Mouse (Mus musculus) MEL (cell line): Measurements from ENCODE around the gene Mrpl33. TPM values are rescaled to one million over a fixed set of nuclear protein-coding genes. Genes with fewer than 3 reads are reported as not detected.

ENCODE experiments used
- DNase-seq: peaks from one replicate; pipeline ENCODE4 v3.0.0; 2011; ENCODE audit warnings: low read depth, low spot score
- H3K27ac ChIP-seq: 2 replicates; pipeline ENCODE4 v1.5.1; 2012; ENCODE audit warnings: low read depth, mild to moderate bottlenecking, control low read depth, low read length, moderate library complexity; ENCODE audit not compliant: control insufficient read depth
- H3K27me3 ChIP-seq, 2 experiments: fragments of 150-350 bp in 1 of 2; sonication (generic) in 1 of 2; 2 replicates each; pipeline ENCODE4 v1.6.1; 2012; ENCODE audit warnings: low read length in 2 of 2, mild to moderate bottlenecking in 2 of 2, improper control_type of control experiment in 1 of 2, moderate library complexity in 1 of 2; ENCODE audit not compliant: insufficient read depth in 2 of 2, control insufficient read depth in 1 of 2
- H3K36me3 ChIP-seq, 2 experiments: 2 replicates each; pipeline ENCODE4 v1.6.1; 2012 to 2014; ENCODE audit warnings: low read length in 2 of 2, improper control_type of control experiment in 1 of 2, inconsistent platforms in 1 of 2, mild to moderate bottlenecking in 1 of 2; ENCODE audit not compliant: insufficient read depth in 2 of 2, control insufficient read depth in 1 of 2
- H3K4me1 ChIP-seq, 2 experiments: fragments of 150-350 bp in 1 of 2; sonication (generic) in 1 of 2; 2 replicates each; pipeline ENCODE4 v1.6.1; 2012; ENCODE audit warnings: low read length in 2 of 2, improper control_type of control experiment in 1 of 2, mild to moderate bottlenecking in 1 of 2; ENCODE audit not compliant: insufficient read depth in 2 of 2, control insufficient read depth in 1 of 2
- H3K4me3 ChIP-seq, 2 experiments: fragments of 150-350 bp in 1 of 2; sonication (generic) in 1 of 2; 2 replicates each; pipeline ENCODE4 v1.5.1; 2012; ENCODE audit warnings: low read depth in 2 of 2, low read length in 2 of 2, mild to moderate bottlenecking in 2 of 2, moderate library complexity in 2 of 2, control low read depth in 1 of 2, improper control_type of control experiment in 1 of 2; ENCODE audit not compliant: control insufficient read depth in 1 of 2, insufficient read depth in 1 of 2
- H3K79me2 ChIP-seq: 2 replicates; pipeline ENCODE4 v1.6.1; 2012; ENCODE audit warnings: mild to moderate bottlenecking, low read length, moderate library complexity; ENCODE audit not compliant: control insufficient read depth, poor library complexity, insufficient read depth
- H3K9ac ChIP-seq: 2 replicates; pipeline ENCODE4 v1.6.1; 2012; ENCODE audit warnings: low read depth, mild to moderate bottlenecking, control low read depth, low read length, moderate library complexity; ENCODE audit not compliant: control insufficient read depth, poor library complexity, severe bottlenecking
- H3K9me3 ChIP-seq: fragments of 150-350 bp; sonication (generic); replicated peaks from 2 replicates; pipeline ENCODE4 v1.6.1; 2012; ENCODE audit warnings: mild to moderate bottlenecking, low read length, improper control_type of control experiment, moderate library complexity; ENCODE audit not compliant: insufficient read depth
- CHD1 ChIP-seq: IDR thresholded peaks from 2 replicates; pipeline ENCODE4 v1.6.1; 2012; ENCODE audit warnings: low read depth, mild to moderate bottlenecking, inconsistent platforms, low read length, improper control_type of control experiment
- E2F4 ChIP-seq: IDR thresholded peaks from 2 replicates; pipeline ENCODE4 v1.6.1; 2011; ENCODE audit warnings: low read depth, low read length, improper control_type of control experiment, borderline replicate concordance
- EP300 ChIP-seq, 2 experiments: IDR thresholded peaks; 2 replicates each; pipeline ENCODE4 v1.6.1; 2011; ENCODE audit warnings: improper control_type of control experiment in 2 of 2, low read length in 2 of 2, low read depth in 1 of 2, mild to moderate bottlenecking in 1 of 2
- ETS1 ChIP-seq: IDR thresholded peaks from 2 replicates; pipeline ENCODE4 v1.6.1; 2012; ENCODE audit warnings: low read depth, mild to moderate bottlenecking, inconsistent platforms, low read length, improper control_type of control experiment, moderate library complexity
- GABPA ChIP-seq: IDR thresholded peaks from 2 replicates; pipeline ENCODE4 v1.6.1; 2012; ENCODE audit warnings: low read depth, mild to moderate bottlenecking, inconsistent platforms, low read length, improper control_type of control experiment, moderate library complexity
- GATA1 ChIP-seq: IDR thresholded peaks from 2 replicates; pipeline ENCODE4 v1.6.1; 2011; ENCODE audit warnings: low read depth, low read length, improper control_type of control experiment
- HCFC1 ChIP-seq: IDR thresholded peaks from 2 replicates; pipeline ENCODE4 v1.6.1; 2012; ENCODE audit warnings: low read depth, mild to moderate bottlenecking, inconsistent platforms, low read length, improper control_type of control experiment, moderate library complexity
- JUND ChIP-seq: IDR thresholded peaks from 2 replicates; pipeline ENCODE4 v1.6.1; 2011; ENCODE audit warnings: low read depth, mild to moderate bottlenecking, improper control_type of control experiment, low read length
- MAFK ChIP-seq: IDR thresholded peaks from 2 replicates; pipeline ENCODE4 v1.6.1; 2011; ENCODE audit warnings: low read depth, mild to moderate bottlenecking, low read length, improper control_type of control experiment, borderline replicate concordance
- MAX ChIP-seq: IDR thresholded peaks from 2 replicates; pipeline ENCODE4 v1.6.1; 2011; ENCODE audit warnings: low read length, improper control_type of control experiment
- MAZ ChIP-seq: IDR thresholded peaks from 2 replicates; pipeline ENCODE4 v1.6.1; 2012; ENCODE audit warnings: low read depth, mild to moderate bottlenecking, inconsistent platforms, low read length, improper control_type of control experiment
- MEF2A ChIP-seq: IDR thresholded peaks from 2 replicates; pipeline ENCODE4 v1.6.1; 2014; ENCODE audit warnings: low read depth, mild to moderate bottlenecking, inconsistent platforms, low read length, improper control_type of control experiment; ENCODE audit not compliant: poor library complexity, insufficient replicate concordance, severe bottlenecking; ENCODE audit errors: extremely low read depth
- MYC ChIP-seq: IDR thresholded peaks from 2 replicates; pipeline ENCODE4 v1.6.1; 2011; ENCODE audit warnings: low read depth, mild to moderate bottlenecking, low read length, improper control_type of control experiment, moderate library complexity
- NELFE ChIP-seq: IDR thresholded peaks from 2 replicates; pipeline ENCODE4 v1.6.1; 2011; ENCODE audit warnings: low read depth, low read length, improper control_type of control experiment
- NRF1 ChIP-seq: IDR thresholded peaks from 2 replicates; pipeline ENCODE4 v1.6.1; 2014; ENCODE audit warnings: low read depth, mild to moderate bottlenecking, inconsistent platforms, low read length, improper control_type of control experiment, moderate library complexity; ENCODE audit not compliant: poor library complexity, insufficient read depth, severe bottlenecking
- POLR2AphosphoS2 ChIP-seq: IDR thresholded peaks from 2 replicates; pipeline ENCODE4 v1.6.1; 2011; ENCODE audit warnings: low read length, improper control_type of control experiment
- POLR2AphosphoS5 ChIP-seq: IDR thresholded peaks from 2 replicates; pipeline ENCODE4 v1.6.1; 2012; ENCODE audit warnings: low read depth, borderline replicate concordance, mild to moderate bottlenecking, inconsistent platforms, low read length, moderate library complexity, mixed read lengths
- RCOR1 ChIP-seq: IDR thresholded peaks from 2 replicates; pipeline ENCODE4 v1.6.1; 2012; ENCODE audit warnings: low read depth, mild to moderate bottlenecking, inconsistent platforms, low read length, improper control_type of control experiment
- SIN3A ChIP-seq: IDR thresholded peaks from 2 replicates; pipeline ENCODE4 v1.6.1; 2012; ENCODE audit warnings: low read length, improper control_type of control experiment, inconsistent platforms
- SMC3 ChIP-seq: IDR thresholded peaks from 2 replicates; pipeline ENCODE4 v1.6.1; 2011; ENCODE audit warnings: low read depth, low read length, improper control_type of control experiment
- TAL1 ChIP-seq: IDR thresholded peaks from 2 replicates; pipeline ENCODE4 v1.6.1; 2012; ENCODE audit warnings: mild to moderate bottlenecking, inconsistent platforms, low read length, moderate library complexity, mixed read lengths
- TBP ChIP-seq: IDR thresholded peaks from 2 replicates; pipeline ENCODE4 v1.8.0; 2011; ENCODE audit warnings: low read depth, low read length, improper control_type of control experiment
- TCF12 ChIP-seq: IDR thresholded peaks from 2 replicates; pipeline ENCODE4 v1.6.1; 2014; ENCODE audit warnings: low read depth, mild to moderate bottlenecking, inconsistent platforms, low read length, improper control_type of control experiment, moderate library complexity
- USF1 ChIP-seq: IDR thresholded peaks from 2 replicates; pipeline ENCODE4 v1.6.1; 2014; ENCODE audit warnings: low read depth, mild to moderate bottlenecking, inconsistent platforms, low read length, improper control_type of control experiment, moderate library complexity
- USF2 ChIP-seq, 2 experiments: IDR thresholded peaks; 2 replicates each; pipeline ENCODE4 v1.6.1; 2011 to 2012; ENCODE audit warnings: improper control_type of control experiment in 2 of 2, low read length in 2 of 2, borderline replicate concordance in 1 of 2, inconsistent platforms in 1 of 2, low read depth in 1 of 2, mild to moderate bottlenecking in 1 of 2; ENCODE audit not compliant: insufficient read depth in 1 of 2
- ZC3H11A ChIP-seq: IDR thresholded peaks from 2 replicates; pipeline ENCODE4 v1.6.1; 2012; ENCODE audit warnings: low read depth, mild to moderate bottlenecking, inconsistent platforms, low read length, improper control_type of control experiment
- ZKSCAN1 ChIP-seq: IDR thresholded peaks from 2 replicates; pipeline ENCODE4 v1.6.1; 2012; ENCODE audit warnings: low read depth, mild to moderate bottlenecking, inconsistent platforms, low read length, improper control_type of control experiment, moderate library complexity
- ZMIZ1 ChIP-seq: IDR thresholded peaks from 2 replicates; pipeline ENCODE4 v1.6.1; 2012; ENCODE audit warnings: low read depth, mild to moderate bottlenecking, inconsistent platforms, low read length, improper control_type of control experiment, moderate library complexity
- ZNF384 ChIP-seq: IDR thresholded peaks from 2 replicates; pipeline ENCODE4 v1.6.1; 2012; ENCODE audit warnings: low read depth, mild to moderate bottlenecking, inconsistent platforms, low read length, improper control_type of control experiment
- polyA plus RNA-seq, 2 experiments: library from polyadenylated mRNA; stranded (reverse) in 1 of 2; unstranded in 1 of 2; fragments of >175 nt in 1 of 2; fragments of >200 nt in 1 of 2; gene quantifications; 2 replicates each; pipeline versions ENCODE4 v1.2.1 to v1.2.4; 2012; ENCODE audit warnings: low replicate concordance in 2 of 2, low read depth in 1 of 2; ENCODE audit not compliant: insufficient read length in 2 of 2, insufficient read depth in 1 of 2, missing spikeins in 1 of 2
- total RNA-seq: library from RNA; depleted of rRNA; stranded (reverse); fragments of 300-350 nt; gene quantifications from 2 replicates; pipeline ENCODE4 v1.2.3, GENCODE M21; 2012

The Mrpl33 gene
- total and polyA plus RNA-seq, 3 experiments, result 158 to 249 TPM; not detected in 1

DNA sequence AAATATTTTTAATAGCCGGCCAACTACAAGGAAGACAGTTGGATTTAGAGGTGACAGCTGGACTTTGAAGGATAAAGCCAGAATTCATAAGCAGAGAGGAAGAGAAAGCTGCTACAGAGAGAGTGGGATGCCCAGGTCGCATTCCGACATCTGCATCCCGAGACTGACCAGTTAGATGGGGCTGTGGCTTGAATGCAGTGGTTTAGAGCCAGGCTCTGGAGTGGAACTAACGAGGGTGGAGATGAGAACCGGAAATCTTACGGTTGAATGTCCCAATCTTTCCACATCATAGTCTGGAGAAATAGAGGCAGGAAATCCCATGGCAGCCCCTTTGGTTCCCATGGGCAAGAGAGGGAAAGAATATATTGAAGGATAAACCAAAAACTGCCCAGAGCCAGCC lies 30.7 kb upstream of the Mrpl33 start:
- H3K27me3 ChIP-seq, result no peaks in the 10 kb centered on the region
- H3K9me3 ChIP-seq, result no peaks in the 10 kb centered on the region
- no peak for DNase-seq
- peaks cover 0 to 10% of the 10 kb centered on the region in 2 experiments; a peak in 2 of 4 replicates for H3K4me1 ChIP-seq
- no peak overlapping the region for H3K4me3 ChIP-seq
- no peak overlapping the region for H3K9ac ChIP-seq
- no peaks in the 10 kb centered on the region for H3K79me2 ChIP-seq
- no peak for TF ChIP-seq NELFE
- TF ChIP-seq ZC3H11A, result no peak
- TF ChIP-seq MYC, result no peak
- no peak for TF ChIP-seq POLR2AphosphoS2
- no peak for TF ChIP-seq ETS1
- TF ChIP-seq MAX, result no peak
- no peak for TF ChIP-seq TAL1
- no peak for TF ChIP-seq GATA1
- TF ChIP-seq CHD1, result no peak
- TF ChIP-seq RCOR1, result no peak
- no peak for TF ChIP-seq POLR2AphosphoS5
- TF ChIP-seq MAFK, result no peak
- no peak for TF ChIP-seq HCFC1
- TF ChIP-seq USF2 (IDR thresholded peaks at IDR 0.05; ENCODE audit: borderline replicate concordance in 1 of 2, insufficient read depth in 1 of 2, low read depth in 1 of 2, low read length in 2 of 2), result no peak
- TF ChIP-seq ZNF384, result no peak
- no peak for TF ChIP-seq EP300 (IDR thresholded peaks at IDR 0.05; ENCODE audit: low read depth in 1 of 2, low read length in 2 of 2)
- H3K27ac ChIP-seq, result no peak overlapping the region
- H3K36me3 ChIP-seq, result peaks cover 0 to 12% of the 10 kb centered on the region in 2 experiments; a peak in 2 of 4 replicates

DNA sequence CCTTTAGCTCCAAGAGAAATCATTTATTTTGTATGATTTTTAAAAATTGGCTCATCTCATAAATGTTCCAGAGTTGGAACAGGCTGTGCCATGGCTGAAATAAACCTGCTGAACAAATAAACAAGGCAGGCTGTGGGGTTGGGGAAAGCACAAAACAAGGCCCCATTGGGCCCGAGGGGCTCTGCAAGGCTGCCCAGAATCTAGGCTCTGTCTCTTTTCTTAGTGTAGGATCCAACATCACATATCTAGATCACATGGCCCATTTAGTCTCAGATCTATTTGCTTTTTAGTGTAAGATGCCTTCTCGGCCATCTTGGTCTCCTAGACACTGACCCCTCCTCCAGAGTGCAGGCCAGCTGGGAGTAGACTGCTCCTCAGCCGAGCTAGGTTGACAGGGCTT lies 30.3 kb upstream of the Mrpl33 start:
- no peaks in the 10 kb centered on the region for H3K9me3 ChIP-seq
- TF ChIP-seq TAL1, result no peak
- no peak for TF ChIP-seq HCFC1
- no peak for TF ChIP-seq TBP
- no peak for TF ChIP-seq E2F4
- TF ChIP-seq NELFE, result no peak
- no peak for TF ChIP-seq ZKSCAN1
- no peak for TF ChIP-seq SIN3A
- no peak for TF ChIP-seq TCF12
- no peak for TF ChIP-seq GABPA
- TF ChIP-seq ZMIZ1, result no peak
- no peak for TF ChIP-seq SMC3
- TF ChIP-seq GATA1, result no peak
- no peak for TF ChIP-seq USF1
- TF ChIP-seq MEF2A, result no peak
- TF ChIP-seq MYC, result no peak
- no peak for TF ChIP-seq MAFK
- no peak for TF ChIP-seq NRF1
- no peak for TF ChIP-seq JUND
- TF ChIP-seq MAZ, result no peak
- no peak overlapping the region for H3K27ac ChIP-seq
- no peak overlapping the region for H3K9ac ChIP-seq
- peaks cover 0 to 13% of the 10 kb centered on the region in 2 experiments; a peak in 2 of 4 replicates for H3K4me1 ChIP-seq
- DNase-seq, result no peak
- H3K79me2 ChIP-seq, result no peaks in the 10 kb centered on the region
- peaks cover 0 to 15% of the 10 kb centered on the region in 2 experiments; a peak in 2 of 4 replicates for H3K36me3 ChIP-seq
- no peaks in the 10 kb centered on the region for H3K27me3 ChIP-seq
- H3K4me3 ChIP-seq, result no peak overlapping the region
